Mouse (Mus musculus): Measurements from ENCODE around the gene Cd27.

- no peak for TF ChIP-seq CTCF (IDR thresholded peaks at IDR 0.05; ENCODE audit: low read depth)
- no peak for TF ChIP-seq EP300 (IDR thresholded peaks at IDR 0.05; ENCODE audit: low read depth)
Observed at GRCm38 (mm10) chr6:125193390-125193789, 43.4 kb downstream of the Cd27 start.

All from liver, embryonic 14.5 days (tissue).